Comparison of ENCODE assay signal across 8 mouse cellular contexts in genomic region chr16:5306588-5307248, GRCm38 (mm10). TPM values are rescaled to one million over a fixed set of nuclear protein-coding genes. Genes with fewer than 3 reads are reported as not detected.
DNase-seq lines count a peak whose midpoint lies in the region; ATAC-seq and TF ChIP-seq lines count a peak whose summit lies in the region.

No protein-coding gene starts in this region.

- DNase-seq in 3T3-L1 (ENCODE audit: low read depth, low spot score): peak; percentile 61
- DNase-seq in adrenal gland, postnatal 4 days (ENCODE audit: low spot score in 2 of 2): peak; percentile 90 to 94
- DNase-seq in embryonic facial prominence, embryonic 14.5 days (ENCODE audit: low spot score): peak; percentile 69
- DNase-seq in heart, adult 9 months (ENCODE audit: low spot score in 2 of 2): peak; percentile 50 to 73
- DNase-seq in kidney, adult 9 months: peak; percentile 88
- DNase-seq in spleen, adult 2 months (ENCODE audit: low read depth in 1 of 2, low spot score in 2 of 2): peak; percentile 9 to 81

- TF ChIP-seq CTCF in spleen, adult 2 months (IDR thresholded peaks at IDR 0.05; ENCODE audit: extremely low read depth, insufficient read depth, insufficient read length, insufficient replicate concordance): peak; percentile 97

- H3K4me1 ChIP-seq in embryonic facial prominence, embryonic 14.5 days (ENCODE audit: control insufficient read depth, insufficient read depth, low read length): no peaks in the 10 kb centered on the region
- H3K4me1 ChIP-seq in limb, embryonic 13.5 days: 0 out of 2 replicates have a peak, but pooled peaks cover 6% of the 10 kb centered on the region
- peaks cover 4% of the 10 kb centered on the region; the same call in 1 of the 2 replicates for H3K4me1 ChIP-seq in midbrain, embryonic 16.5 days (ENCODE audit: control insufficient read depth, insufficient read depth, low read length)
- 0 out of 2 replicates have a peak, but pooled peaks cover 4% of the 10 kb centered on the region for H3K4me1 ChIP-seq in spleen, adult 2 months (ENCODE audit: control insufficient read depth, insufficient read depth, insufficient read length)

- no peaks in the 10 kb centered on the region for H3K9me3 ChIP-seq in embryonic facial prominence, embryonic 14.5 days (ENCODE audit: control insufficient read depth, low read length)
- no peaks in the 10 kb centered on the region for H3K9me3 ChIP-seq in limb, embryonic 13.5 days
- H3K9me3 ChIP-seq in midbrain, embryonic 16.5 days (replicated peaks; ENCODE audit: control insufficient read depth, low read length, poor library complexity, severe bottlenecking): no peaks in the 10 kb centered on the region

- no peaks in the 10 kb centered on the region for H3K36me3 ChIP-seq in embryonic facial prominence, embryonic 14.5 days (ENCODE audit: control insufficient read depth, insufficient read depth, low read length)
- H3K36me3 ChIP-seq in limb, embryonic 13.5 days: no peaks in the 10 kb centered on the region
- no peaks in the 10 kb centered on the region for H3K36me3 ChIP-seq in midbrain, embryonic 16.5 days (ENCODE audit: control insufficient read depth, insufficient read depth, low read length)
- no peaks in the 10 kb centered on the region for H3K36me3 ChIP-seq in spleen, adult 2 months (ENCODE audit: control insufficient read depth, insufficient read depth, low read length)

- no peak for TF ChIP-seq POLR2A in spleen, adult 2 months (IDR thresholded peaks at IDR 0.05; ENCODE audit: low read depth, low read length)

- H3K4me3 ChIP-seq in embryonic facial prominence, embryonic 14.5 days (ENCODE audit: low read depth, low read length): peak overlapping the region; percentile 42
- peak overlapping the region; percentile 47 for H3K4me3 ChIP-seq in limb, embryonic 13.5 days
- H3K4me3 ChIP-seq in midbrain, embryonic 16.5 days (ENCODE audit: low read depth, low read length): peak overlapping the region; percentile 50
- peak overlapping the region; percentile 40; the same call in 1 of the 2 replicates for H3K4me3 ChIP-seq in spleen, adult 2 months (ENCODE audit: extremely low read depth, insufficient read depth, insufficient read length)

- peak; percentile 93 for ATAC-seq in embryonic facial prominence, embryonic 14.5 days (ENCODE audit: low read depth)
- ATAC-seq in limb, embryonic 13.5 days (ENCODE audit: low FRiP score, low read depth): peak; percentile 87
- ATAC-seq in midbrain, embryonic 16.5 days: peak; percentile 89

- no peak overlapping the region for H3K27ac ChIP-seq in embryonic facial prominence, embryonic 14.5 days (replicated peaks; ENCODE audit: low read depth, low read length)
- H3K27ac ChIP-seq in limb, embryonic 13.5 days: no peak overlapping the region
- no peak overlapping the region for H3K27ac ChIP-seq in midbrain, embryonic 16.5 days (ENCODE audit: low read length)
- no peak overlapping the region for H3K27ac ChIP-seq in spleen, adult 2 months (ENCODE audit: insufficient read depth, low read length)

- peak overlapping the region; percentile 62 for H3K9ac ChIP-seq in embryonic facial prominence, embryonic 14.5 days (ENCODE audit: low read depth, low read length)
- H3K9ac ChIP-seq in limb, embryonic 13.5 days: peak overlapping the region; percentile 71
- peak overlapping the region; percentile 73 for H3K9ac ChIP-seq in midbrain, embryonic 16.5 days (ENCODE audit: low read depth, low read length)

- 1% methylated on average over 34 of the region's 36 CpGs for WGBS in embryonic facial prominence, embryonic 14.5 days
- WGBS in limb, embryonic 13.5 days: 1% methylated on average over 36 of the region's 36 CpGs
- 1% methylated on average over 36 of the region's 36 CpGs for WGBS in midbrain, embryonic 16.5 days
- WGBS in spleen, adult 2 months: 4% methylated on average over 36 of the region's 36 CpGs

- peaks cover 14% of the 10 kb centered on the region for H3K27me3 ChIP-seq in embryonic facial prominence, embryonic 14.5 days (replicated peaks; ENCODE audit: control insufficient read depth, insufficient read depth, low read length)
- H3K27me3 ChIP-seq in limb, embryonic 13.5 days: peaks cover 23% of the 10 kb centered on the region
- H3K27me3 ChIP-seq in midbrain, embryonic 16.5 days (ENCODE audit: control insufficient read depth, insufficient read depth, low read depth, low read length): no peaks in the 10 kb centered on the region; the same call in 1 of the 2 replicates
- 0 out of 2 replicates have a peak, but pooled peaks cover 5% of the 10 kb centered on the region for H3K27me3 ChIP-seq in spleen, adult 2 months (ENCODE audit: control insufficient read depth, insufficient read depth, low read length)

- H3K4me2 ChIP-seq in embryonic facial prominence, embryonic 14.5 days (ENCODE audit: low read depth, low read length): peak overlapping the region; percentile 93
- peak overlapping the region; percentile 90 for H3K4me2 ChIP-seq in limb, embryonic 13.5 days (replicated peaks)
- peak overlapping the region; percentile 97 for H3K4me2 ChIP-seq in midbrain, embryonic 16.5 days (ENCODE audit: low read length)

RNA-seq across cellular contexts. Expression of gene Eef2kmt, which starts 50.9 kb away (rescaled TPM):
- 10 to 100 TPM; 30.8 to 41.5 TPM for total RNA-seq in adrenal gland, postnatal 4 days (2021)
- polyA plus RNA-seq in embryonic facial prominence, embryonic 14.5 days (2014; fragmentation: Nextera tagmentation; extraction: Ambion mirVana): 25.5 and 32.2 TPM in 2 replicates
- polyA plus RNA-seq in limb, embryonic 13.5 days (2015; fragmentation: Nextera tagmentation; extraction: Ambion mirVana): 19.4 and 21.7 TPM in 2 replicates
- polyA plus RNA-seq in midbrain, embryonic 16.5 days (2015; fragmentation: Nextera tagmentation; extraction: Ambion mirVana): 6.3 and 7.7 TPM in 2 replicates
- polyA plus RNA-seq in spleen, adult 2 months (2012; rRNA removed): 35.4 and 46.6 TPM in 2 replicates
